Mouse (Mus musculus) G1E (cell line): ENCODE data around the gene Ptn.

Source experiments
- CTCF ChIP-seq: IDR thresholded peaks from 2 replicates; pipeline ENCODE4 v1.5.1; 2012; ENCODE audit warnings: low read depth, low read length, inconsistent platforms, mixed read lengths
- TAL1 ChIP-seq: conservative IDR thresholded peaks from 2 replicates; pipeline ENCODE4 v1.6.1; 2012; ENCODE audit warnings: low read depth, low read length, inconsistent platforms, mixed read lengths

GRCm38 (mm10) chr6:36782481-36782880, 27.5 kb downstream of the Ptn start:
- TF ChIP-seq CTCF (no peak), TAL1 (no peak)
